10 mouse cellular contexts compared by ENCODE assay signal in the genomic region with DNA sequence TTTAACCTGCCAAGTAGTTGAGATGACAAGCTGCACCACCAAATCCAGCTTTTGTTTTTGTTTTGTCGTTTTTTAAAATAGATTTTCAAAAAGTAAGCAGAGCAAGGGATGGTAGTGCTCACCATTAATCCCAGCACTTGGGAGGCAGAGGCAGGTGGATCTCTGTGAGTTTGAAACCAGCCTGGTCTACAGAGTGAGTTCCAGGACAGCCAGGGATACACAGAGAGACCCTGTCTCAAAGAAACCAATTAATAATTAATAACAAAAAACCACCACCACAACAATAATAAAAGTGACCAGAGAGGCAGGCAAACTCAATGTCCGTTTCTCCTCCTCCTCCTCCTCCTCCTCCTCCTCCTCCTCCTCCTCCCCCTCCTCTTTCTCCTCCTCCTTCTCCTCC. TPM values are rescaled to one million over a fixed set of nuclear protein-coding genes. Genes with fewer than 3 reads are reported as not detected.
A peak's percentile ranks its signal among the peaks of the same experiment; 100 is the strongest.
DNase-seq lines count a peak whose midpoint lies in the region; ATAC-seq and TF ChIP-seq lines count a peak whose summit lies in the region.
"Not testable (repeated sequence)": the region's sequence is repeated elsewhere in the genome, so short reads cannot be mapped to it uniquely, and the experiment has no call there.
"Had no signal": no experiment of that assay in that cellular context is flagged by ENCODE, and none has a peak within 500 bp of the region (broad histone marks: within the 10 kb centered on the region; RNA-seq: fewer than 3 reads in every experiment).

Gene Nrsn1 (minus strand): TSS at position 101 of the 400 bp plus-strand sequence.

- ATAC-seq in forebrain, embryonic 13.5 days, result peak; percentile 31; the same call in 1 of the 2 replicates
- ATAC-seq in heart, embryonic 16.5 days (replicated peaks; ENCODE audit: extremely low read depth, insufficient read depth, low FRiP score); intestine, postnatal 0 days; liver, embryonic 11.5 days (replicated peaks; ENCODE audit: low FRiP score); midbrain, embryonic 11.5 days (ENCODE audit: low FRiP score); stomach, embryonic 14.5 days (ENCODE audit: insufficient number of reproducible peaks, insufficient read depth, low FRiP score, low read depth): not testable (repeated sequence)

- H3K27ac ChIP-seq in ES-E14 (ENCODE audit: insufficient read depth, low read depth, low read length, poor library complexity, severe bottlenecking); forebrain, embryonic 13.5 days; heart, embryonic 16.5 days (ENCODE audit: low read length); intestine, postnatal 0 days (ENCODE audit: low read depth, low read length); liver, embryonic 11.5 days (ENCODE audit: low read depth, low read length); midbrain, embryonic 11.5 days (ENCODE audit: low read depth, low read length); stomach, embryonic 14.5 days (ENCODE audit: low read length): not testable (repeated sequence)
- H3K27ac ChIP-seq in left cerebral cortex, adult 2 months, result peak within 1 kb of the TSS; percentile 76

- not testable (repeated sequence) for H3K27me3 ChIP-seq in forebrain, embryonic 13.5 days; heart, embryonic 16.5 days (ENCODE audit: control insufficient read depth, insufficient read depth, low read length); intestine, postnatal 0 days (replicated peaks; ENCODE audit: control insufficient read depth, insufficient read depth, low read length); liver, embryonic 11.5 days (replicated peaks; ENCODE audit: control insufficient read depth, insufficient read depth, low read length); midbrain, embryonic 11.5 days (ENCODE audit: control insufficient read depth, insufficient read depth, low read length); stomach, embryonic 14.5 days (ENCODE audit: control insufficient read depth, insufficient read depth, low read length)

- H3K9me3 ChIP-seq in ES-E14 (ENCODE audit: control insufficient read depth, insufficient read depth, low read depth, low read length); forebrain, embryonic 13.5 days (replicated peaks); heart, embryonic 16.5 days (replicated peaks; ENCODE audit: control insufficient read depth, low read length); intestine, postnatal 0 days (ENCODE audit: control insufficient read depth); liver, embryonic 11.5 days (ENCODE audit: control insufficient read depth, low read length); midbrain, embryonic 11.5 days (ENCODE audit: control insufficient read depth, low read length); stomach, embryonic 14.5 days (ENCODE audit: control insufficient read depth, low read depth, low read length): not testable (repeated sequence)

- not testable (repeated sequence) for DNase-seq in ES-E14 (ENCODE audit: low read depth, low spot score); left cerebral cortex, adult 2 months (ENCODE audit: extremely low spot score in 1 of 2, low spot score in 2 of 2); liver, embryonic 11.5 days (ENCODE audit: low spot score); midbrain, embryonic 11.5 days (ENCODE audit: low spot score, missing footprints)

- not testable (repeated sequence) for TF ChIP-seq CTCF in intestine, postnatal 0 days (IDR thresholded peaks at IDR 0.05; ENCODE audit: low read depth); left cerebral cortex, adult 2 months (IDR thresholded peaks at IDR 0.05)

- in situ Hi-C loops in ES-E14 (cut with MboI; ENCODE audit: low sequenced_read_pairs in 2 of 2, unreplicated experiment in 2 of 2), result not testable (repeated sequence)

- peak within 1 kb of the TSS; percentile 69 for H3K4me2 ChIP-seq in forebrain, embryonic 13.5 days
- peak within 1 kb of the TSS; percentile 73 for H3K4me2 ChIP-seq in heart, embryonic 16.5 days (ENCODE audit: low read depth, low read length)
- peak within 1 kb of the TSS; percentile 65 for H3K4me2 ChIP-seq in intestine, postnatal 0 days (replicated peaks; ENCODE audit: low read depth)
- H3K4me2 ChIP-seq in liver, embryonic 11.5 days, result peak within 1 kb of the TSS; percentile 65
- peak within 1 kb of the TSS; percentile 45 for H3K4me2 ChIP-seq in midbrain, embryonic 11.5 days
- peak within 1 kb of the TSS; percentile 70 for H3K4me2 ChIP-seq in stomach, embryonic 14.5 days (replicated peaks; ENCODE audit: low read depth, low read length)

- H3K36me3 ChIP-seq in ES-E14 (ENCODE audit: control insufficient read depth, insufficient read depth, low read length, poor library complexity, severe bottlenecking); forebrain, embryonic 13.5 days (ENCODE audit: poor library complexity, severe bottlenecking); heart, embryonic 16.5 days (ENCODE audit: control insufficient read depth, insufficient read depth); intestine, postnatal 0 days (ENCODE audit: control insufficient read depth, insufficient read depth); liver, embryonic 11.5 days (ENCODE audit: control insufficient read depth, insufficient read depth, low read length); midbrain, embryonic 11.5 days (ENCODE audit: control insufficient read depth, insufficient read depth, low read length); stomach, embryonic 14.5 days (ENCODE audit: control insufficient read depth, insufficient read depth, low read length): not testable (repeated sequence)

- peak within 1 kb of the TSS; percentile 29 to 60 for H3K4me3 ChIP-seq in ES-E14 (ENCODE audit: insufficient read depth in 1 of 2, low read depth in 1 of 2, low read length in 2 of 2, poor library complexity in 1 of 2, severe bottlenecking in 1 of 2)
- peak within 1 kb of the TSS; percentile 45 for H3K4me3 ChIP-seq in forebrain, embryonic 13.5 days
- H3K4me3 ChIP-seq in heart, embryonic 16.5 days (ENCODE audit: low read length), result peak within 1 kb of the TSS; percentile 44
- peak within 1 kb of the TSS; percentile 29 for H3K4me3 ChIP-seq in intestine, postnatal 0 days (ENCODE audit: low read depth, low read length)
- peak within 1 kb of the TSS; percentile 62 for H3K4me3 ChIP-seq in left cerebral cortex, adult 2 months
- H3K4me3 ChIP-seq in liver, embryonic 11.5 days (ENCODE audit: low read depth, low read length), result peak within 1 kb of the TSS; percentile 36
- H3K4me3 ChIP-seq in midbrain, embryonic 11.5 days (ENCODE audit: low read depth, low read length), result peak within 1 kb of the TSS; percentile 19
- peak within 1 kb of the TSS; percentile 29 for H3K4me3 ChIP-seq in stomach, embryonic 14.5 days (ENCODE audit: low read depth, low read length)

- not testable (repeated sequence) for H3K4me1 ChIP-seq in ES-E14 (ENCODE audit: control insufficient read depth in 2 of 2, insufficient read depth in 2 of 2, low read length in 2 of 2, poor library complexity in 1 of 2); forebrain, embryonic 13.5 days; heart, embryonic 16.5 days (ENCODE audit: control insufficient read depth, insufficient read depth, low read length); intestine, postnatal 0 days (replicated peaks; ENCODE audit: control insufficient read depth, insufficient read depth, low read length); liver, embryonic 11.5 days (replicated peaks; ENCODE audit: control insufficient read depth, insufficient read depth, low read length); midbrain, embryonic 11.5 days (ENCODE audit: control insufficient read depth, insufficient read depth, low read length); stomach, embryonic 14.5 days (ENCODE audit: control insufficient read depth, insufficient read depth, low read length)

- WGBS in forebrain, embryonic 13.5 days, result 60% methylated on average over 2 of the region's 2 CpGs
- WGBS in heart, embryonic 16.5 days, result 62% methylated on average over 2 of the region's 2 CpGs
- 50% methylated on average over 2 of the region's 2 CpGs for WGBS in intestine, postnatal 0 days
- 64% methylated on average over 2 of the region's 2 CpGs for WGBS in liver, embryonic 11.5 days
- 42% methylated on average over 2 of the region's 2 CpGs for WGBS in midbrain, embryonic 11.5 days
- WGBS in stomach, embryonic 14.5 days, result 49% methylated on average over 2 of the region's 2 CpGs

- peak within 1 kb of the TSS; percentile 7; the same call in 1 of the 2 replicates for H3K9ac ChIP-seq in ES-E14 (ENCODE audit: insufficient read depth, low read depth, low read length, poor library complexity, severe bottlenecking)
- H3K9ac ChIP-seq in forebrain, embryonic 13.5 days, result peak within 1 kb of the TSS; percentile 69
- H3K9ac ChIP-seq in heart, embryonic 16.5 days (ENCODE audit: low read length); intestine, postnatal 0 days (ENCODE audit: low read depth, low read length); liver, embryonic 11.5 days (ENCODE audit: low read depth, low read length); stomach, embryonic 14.5 days (replicated peaks; ENCODE audit: low read depth, low read length): not testable (repeated sequence)
- H3K9ac ChIP-seq in midbrain, embryonic 11.5 days (ENCODE audit: low read length), result peak within 1 kb of the TSS; percentile 33; the same call in 1 of the 2 replicates

- intact Hi-C loops in left cerebral cortex, adult 2 months (cut with DNase I), result not testable (repeated sequence)

RNA-seq across cellular contexts. Expression of gene Nrsn1, which starts in this region (rescaled TPM):
- total RNA-seq in ES-E14 (2012; rRNA removed), result 0.71 and 1.4 TPM in 2 replicates
- polyA plus RNA-seq in forebrain, embryonic 13.5 days (2015; fragmentation: Nextera tagmentation; extraction: Ambion mirVana), result 19.0 and 19.9 TPM in 2 replicates
- 0.47 and 1.1 TPM in 2 replicates for polyA plus RNA-seq in heart, embryonic 16.5 days (2015; fragmentation: Nextera tagmentation; extraction: Ambion mirVana)
- polyA plus RNA-seq in intestine, postnatal 0 days (2015; fragmentation: Nextera tagmentation; extraction: Ambion mirVana), result 4.9 and 5.7 TPM in 2 replicates
- 100 to 1,000 TPM; 488 to 509 TPM for total RNA-seq in left cerebral cortex, adult 2 months (2021)
- 0.48 and 0.64 TPM in 2 replicates for polyA plus RNA-seq in liver, embryonic 11.5 days (2014; fragmentation: Nextera tagmentation; extraction: Ambion mirVana)
- 9.2 and 10.1 TPM in 2 replicates for polyA plus RNA-seq in midbrain, embryonic 11.5 days (2014; fragmentation: Nextera tagmentation; extraction: Ambion mirVana)
- polyA plus RNA-seq in stomach, embryonic 14.5 days (2014; fragmentation: Nextera tagmentation; extraction: Ambion mirVana), result 4.6 and 4.9 TPM in 2 replicates
- total RNA-seq: heart, postnatal 10 days; liver, adult 2 months had no signal
- polyA plus RNA-seq: liver, adult 2 months had no signal

Comparison
In these comparisons a context has a peak if more than half of its experiments do, and no peak if none do; other contexts are left out.
1. RNA of gene Nrsn1 (total RNA-seq): 488 to 509 TPM in left cerebral cortex, adult 2 months; 0.71 to 1.4 TPM in ES-E14; every median in the first group is over 100 times any median in the second.
2. Peak in every context shown above with its lines, with median percentiles within 50 percentile points of each other: H3K4me3 ChIP-seq and H3K4me2 ChIP-seq.